Mouse (Mus musculus) bone marrow macrophage, adult 2 months (primary cell): Measurements from ENCODE around the gene Crim1. TPM values are rescaled to one million over a fixed set of nuclear protein-coding genes. Genes with fewer than 3 reads are reported as not detected.
"Not testable (repeated sequence)": the region's sequence is repeated elsewhere in the genome, so short reads cannot be mapped to it uniquely, and the experiment has no call there.

Experiments
- H3K27ac ChIP-seq: 2 replicates; pipeline ENCODE4 v1.5.1; 2012; ENCODE audit warnings: low read depth, low read length; ENCODE audit not compliant: insufficient read depth
- H3K4me1 ChIP-seq: 2 replicates; pipeline ENCODE4 v1.6.1; 2012; ENCODE audit warnings: low read length; ENCODE audit not compliant: control insufficient read depth, insufficient read depth
- H3K4me3 ChIP-seq: 2 replicates; pipeline ENCODE4 v1.5.1; 2012; ENCODE audit warnings: mild to moderate bottlenecking, low read length, moderate library complexity; ENCODE audit not compliant: insufficient read depth
- CTCF ChIP-seq: IDR thresholded peaks from 2 replicates; pipeline ENCODE4 v1.5.1; 2012; ENCODE audit warnings: low read depth, mild to moderate bottlenecking, low read length, moderate library complexity
- POLR2A ChIP-seq: IDR thresholded peaks from 2 replicates; pipeline ENCODE4 v1.6.1; 2012; ENCODE audit warnings: mild to moderate bottlenecking, low read depth, low read length, borderline replicate concordance
- polyA plus RNA-seq: library from polyadenylated mRNA; stranded (reverse); fragments of >200 nt; gene quantifications from 2 replicates; pipeline ENCODE4 v1.2.4, GENCODE M21; 2012; ENCODE audit not compliant: missing spikeins, insufficient read depth, insufficient read length

The Crim1 gene
- polyA plus RNA-seq, 1 experiment = 2.4 TPM

GRCm38 (mm10) chr17:78245444-78245843 lies 45.4 kb downstream of the Crim1 start:
- peaks cover 29% of the 10 kb centered on the region for H3K4me1 ChIP-seq
- no peak for TF ChIP-seq CTCF
- no peak for TF ChIP-seq POLR2A
- no peak overlapping the region for H3K27ac ChIP-seq
- H3K4me3 ChIP-seq = no peak overlapping the region

DNA sequence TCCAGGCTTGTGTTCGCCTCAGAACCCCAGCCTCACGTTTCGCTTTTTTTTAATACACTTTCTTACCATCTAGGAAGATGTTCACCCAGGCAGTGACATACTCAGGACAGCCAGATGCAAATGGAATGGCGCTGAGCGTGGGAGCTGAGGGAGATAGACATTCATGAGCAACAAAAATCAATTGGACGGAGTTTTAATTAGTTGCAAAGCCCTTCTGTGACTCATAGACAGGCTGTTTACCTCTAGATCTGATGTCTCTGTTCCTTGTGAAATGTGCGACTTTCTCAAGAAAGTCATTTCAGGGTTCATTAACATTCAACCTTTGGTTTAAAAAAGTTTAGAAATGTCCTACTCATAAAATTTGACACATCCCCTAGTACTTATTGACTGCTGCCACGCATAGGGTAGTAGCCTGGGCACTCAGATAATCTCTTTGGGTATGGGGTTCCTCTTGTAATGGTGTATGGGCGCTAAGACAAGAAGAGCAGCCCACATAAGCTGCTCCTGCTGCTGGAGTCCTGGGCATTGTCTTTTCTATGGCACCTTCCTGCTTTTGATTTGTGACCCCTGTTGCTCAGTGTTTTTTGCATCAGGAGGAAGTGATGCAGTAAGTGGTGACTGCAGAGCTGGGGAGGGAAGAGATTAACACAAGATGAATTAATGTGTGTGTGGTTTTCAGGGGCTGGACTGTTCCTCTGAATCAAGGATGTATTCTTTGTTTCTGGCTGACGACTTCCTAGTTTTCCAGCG lies 46.8 kb downstream of the Crim1 start:
- peaks cover 29% of the 10 kb centered on the region for H3K4me1 ChIP-seq
- peak overlapping the region; percentile 30 for H3K27ac ChIP-seq
- no peak for TF ChIP-seq POLR2A
- TF ChIP-seq CTCF = no peak
- no peak overlapping the region for H3K4me3 ChIP-seq

GRCm38 (mm10) chr17:78248197-78248596 lies 48.1 kb downstream of the Crim1 start:
- no peak for TF ChIP-seq POLR2A
- no peak for TF ChIP-seq CTCF
- Histone ChIP-seq H3K4me3 (no peak overlapping the region), H3K4me1 (peaks cover 29% of the 10 kb centered on the region), H3K27ac (no peak overlapping the region)

- TF ChIP-seq CTCF (no peak), POLR2A (no peak)
- peaks cover 29% of the 10 kb centered on the region for H3K4me1 ChIP-seq
- H3K27ac ChIP-seq = no peak overlapping the region
- no peak overlapping the region for H3K4me3 ChIP-seq
Measured at GRCm38 (mm10) chr17:78248943-78249342, 48.9 kb downstream of the Crim1 start.

DNA sequence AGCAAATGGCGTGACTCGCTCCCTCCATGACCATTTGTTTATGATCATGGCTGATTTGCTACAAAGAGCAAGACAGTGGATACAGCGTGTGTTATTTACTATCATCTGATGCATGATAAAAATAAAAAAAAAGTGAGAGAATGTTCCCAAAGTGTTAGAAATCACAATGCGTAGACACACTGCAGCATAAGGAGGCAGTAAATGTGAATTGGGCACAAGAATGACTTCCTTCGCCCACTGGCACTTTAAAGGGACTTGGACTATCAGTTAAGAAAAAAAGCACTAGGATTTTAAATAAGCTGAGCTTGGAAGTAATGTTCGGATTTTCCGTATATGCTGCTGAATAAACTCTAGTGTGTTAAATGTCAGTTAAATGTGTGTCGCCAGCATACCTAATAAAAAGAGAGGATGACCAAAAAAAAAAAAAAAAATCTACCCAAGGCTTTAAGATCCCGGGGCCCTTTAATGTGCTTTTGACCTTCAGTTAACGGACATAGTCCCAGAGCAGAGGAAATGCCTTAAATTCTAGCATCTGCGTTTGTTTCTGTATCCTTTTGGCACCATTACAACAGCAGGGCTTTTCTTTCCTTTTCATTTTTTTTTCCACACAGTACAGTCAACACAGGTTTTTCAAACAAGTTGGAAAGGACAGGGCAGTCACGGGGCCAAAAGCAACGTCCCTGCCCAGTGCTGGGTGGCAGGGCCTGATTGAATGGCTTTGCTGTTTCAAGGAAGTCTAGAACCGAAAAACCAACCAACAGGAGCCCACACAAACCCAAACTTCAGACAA lies 50.3 kb downstream of the Crim1 start:
- TF ChIP-seq POLR2A = no peak
- TF ChIP-seq CTCF = no peak
- Histone ChIP-seq H3K4me1 (peaks cover 23% of the 10 kb centered on the region), H3K27ac (no peak overlapping the region), H3K4me3 (no peak overlapping the region)

- not testable (repeated sequence) for H3K4me3 ChIP-seq, H3K27ac ChIP-seq, H3K4me1 ChIP-seq
Measured at GRCm38 (mm10) chr17:78253587-78253986, 53.5 kb downstream of the Crim1 start.

DNA sequence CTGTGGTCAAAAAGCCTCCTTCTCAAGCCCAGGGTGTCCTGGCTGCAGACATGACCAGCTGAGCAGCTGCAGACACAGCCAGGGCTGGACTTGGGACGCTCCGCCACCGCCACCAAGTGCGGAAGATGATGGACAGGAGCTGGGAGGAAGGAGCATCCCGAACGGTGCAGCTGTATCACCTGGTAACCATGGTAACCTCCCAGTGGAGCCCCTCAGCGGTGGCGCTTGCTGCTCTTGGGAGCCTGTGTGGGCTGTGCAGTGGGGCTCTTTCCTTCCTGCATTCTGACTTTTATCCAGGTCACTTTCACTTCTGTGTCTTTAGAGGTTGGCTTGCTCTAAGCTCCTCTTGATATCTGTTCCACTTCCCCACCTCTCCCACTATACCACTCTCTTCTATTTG lies 54.2 kb downstream of the Crim1 start:
- no peak for TF ChIP-seq POLR2A
- TF ChIP-seq CTCF = no peak
- no peak overlapping the region for H3K4me3 ChIP-seq
- H3K4me1 ChIP-seq = peaks cover 3% of the 10 kb centered on the region; the same call in 1 of the 2 replicates
- no peak overlapping the region for H3K27ac ChIP-seq

DNA sequence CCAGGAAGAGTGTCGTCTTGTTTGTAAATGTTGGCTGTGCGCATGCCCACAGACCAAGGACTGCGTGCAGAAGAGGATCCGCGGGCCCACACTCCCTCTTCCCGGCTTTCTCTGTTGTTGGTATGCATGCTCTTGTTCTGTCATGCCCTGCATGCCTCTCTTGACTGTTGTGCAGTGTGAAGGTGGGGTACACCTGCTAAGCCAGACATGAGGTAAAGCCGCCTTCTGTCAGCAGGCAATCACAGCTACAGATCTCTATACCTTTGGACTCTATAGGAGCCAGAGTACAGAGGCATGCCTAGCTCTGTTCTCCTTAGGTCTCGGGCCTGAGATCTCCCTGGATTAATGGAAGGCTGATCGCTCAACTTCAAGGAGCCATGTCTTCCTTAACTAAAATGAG lies 55.7 kb downstream of the Crim1 start:
- TF ChIP-seq CTCF (no peak), POLR2A (no peak)
- H3K4me1 ChIP-seq = no peaks in the 10 kb centered on the region

DNA sequence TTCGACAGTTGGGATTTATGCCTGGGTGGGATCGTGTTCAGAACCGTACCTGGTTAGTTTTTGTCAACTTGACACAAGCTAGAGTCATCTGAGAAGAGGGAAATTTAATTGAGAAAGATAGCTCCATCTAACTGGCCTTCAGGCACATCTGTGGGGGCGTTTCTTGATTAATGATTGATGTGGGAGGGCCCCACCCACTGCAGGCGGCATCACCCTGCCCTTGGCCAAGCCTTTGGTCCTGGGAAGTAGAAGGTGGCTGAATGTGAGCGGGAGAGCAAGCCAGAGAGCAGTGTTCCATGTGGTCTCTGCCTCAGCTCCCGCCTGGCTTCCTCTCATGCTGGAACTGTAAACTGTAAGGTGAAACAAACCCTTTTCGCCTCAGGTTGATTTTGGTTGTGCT lies 56.5 kb downstream of the Crim1 start:
- H3K4me3 ChIP-seq = no peak overlapping the region
- TF ChIP-seq POLR2A = no peak
- TF ChIP-seq CTCF = no peak
- no peak overlapping the region for H3K27ac ChIP-seq
- no peaks in the 10 kb centered on the region for H3K4me1 ChIP-seq

More for the DNA sequence above, 55.7 kb downstream of the Crim1 start:
- Histone ChIP-seq H3K27ac (no peak overlapping the region), H3K4me3 (no peak overlapping the region)

- no peak overlapping the region for H3K4me3 ChIP-seq
- TF ChIP-seq CTCF = no peak
- TF ChIP-seq POLR2A = no peak
- H3K27ac ChIP-seq = no peak overlapping the region
- H3K4me1 ChIP-seq = peaks cover 4% of the 10 kb centered on the region
Measured at GRCm38 (mm10) chr17:78261684-78262083, 61.6 kb downstream of the Crim1 start.
